Mouse (Mus musculus) ovary, postnatal 36 days (tissue): ENCODE data around the gene Sik1.
A peak's percentile ranks its signal among the peaks of the same experiment; 100 is the strongest.

Experiments used
- DNase-seq: peaks from one replicate; pipeline ENCODE4 v3.0.0; 2022; ENCODE audit warnings: low spot score, mixed read lengths

Sik1 gene

GRCm38 (mm10) chr17:31831866-31832576 lies 23.6 kb downstream of the Sik1 start:
- no peak for DNase-seq

DNA sequence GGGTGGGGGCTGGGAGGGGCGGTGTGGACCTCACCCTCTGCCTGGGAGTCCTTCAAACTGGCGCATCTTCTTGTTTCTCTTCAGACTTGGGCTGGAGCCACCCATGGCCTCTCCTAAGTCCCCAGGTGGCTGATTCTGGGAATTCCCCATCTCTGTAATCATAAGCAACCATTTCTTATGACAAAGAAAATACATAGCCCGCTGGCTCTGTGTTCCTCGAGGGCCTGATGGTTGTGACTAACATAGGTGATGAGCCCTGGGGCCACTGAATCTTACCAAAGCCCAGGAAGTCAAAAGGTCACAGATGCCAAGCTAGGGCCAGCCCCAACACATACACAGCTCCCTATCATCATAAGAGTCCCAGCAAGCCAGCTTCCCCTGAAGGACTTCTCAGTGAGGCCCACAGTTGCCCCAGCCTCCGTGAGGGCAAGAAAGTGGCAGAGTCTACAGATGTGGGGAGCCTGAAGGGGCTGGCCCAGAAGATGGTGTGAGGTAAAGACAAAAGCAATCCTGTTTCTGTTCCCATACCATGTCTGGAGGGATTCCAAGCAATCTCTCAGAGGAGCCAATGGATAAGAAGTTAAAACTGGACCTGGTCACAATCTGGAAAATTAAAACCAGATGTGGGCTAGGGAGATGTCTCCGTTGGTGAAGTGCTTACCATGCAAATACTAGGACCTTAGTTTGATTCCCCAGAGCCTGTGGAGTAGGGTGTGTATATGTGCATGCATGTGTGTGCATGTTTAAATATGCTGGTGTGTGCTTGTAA lies 24.3 kb downstream of the Sik1 start:
- DNase-seq: no peak

DNA sequence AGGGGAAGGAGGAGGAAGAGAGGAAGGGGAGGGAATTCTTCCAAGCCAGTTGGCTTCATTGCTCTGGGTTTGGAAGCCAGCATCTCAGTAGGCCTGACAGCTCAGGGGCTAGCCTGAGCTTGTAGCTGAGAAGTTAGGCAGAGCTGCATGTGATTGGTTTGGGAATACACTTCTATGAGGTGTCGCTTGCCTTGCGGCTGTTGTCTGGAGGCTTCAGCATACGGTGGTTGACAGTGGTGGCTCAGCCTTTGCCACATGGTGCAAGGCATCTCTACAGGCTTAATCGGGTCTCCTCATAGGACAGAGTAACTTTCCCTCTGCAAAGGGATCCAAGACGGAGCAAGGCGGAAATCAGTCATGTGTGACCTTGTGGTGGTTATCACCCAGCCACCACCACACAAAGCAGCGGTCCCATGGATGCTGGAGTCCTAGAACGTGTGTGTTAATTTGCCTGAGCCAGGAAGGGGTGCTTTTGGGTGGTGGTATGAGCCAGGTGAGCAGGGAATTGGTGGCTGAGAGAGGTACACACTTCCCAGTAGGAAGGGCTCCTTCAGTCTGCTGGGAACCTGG lies 25.0 kb downstream of the Sik1 start:
- DNase-seq: no peak

GRCm38 (mm10) chr17:31828916-31829315 lies 26.7 kb downstream of the Sik1 start:
- no peak for DNase-seq

- no peak for DNase-seq
Observed at GRCm38 (mm10) chr17:31828118-31828517, 27.5 kb downstream of the Sik1 start.

GRCm38 (mm10) chr17:31827206-31827605 lies 28.4 kb downstream of the Sik1 start:
- peak; percentile 76 for DNase-seq

DNA sequence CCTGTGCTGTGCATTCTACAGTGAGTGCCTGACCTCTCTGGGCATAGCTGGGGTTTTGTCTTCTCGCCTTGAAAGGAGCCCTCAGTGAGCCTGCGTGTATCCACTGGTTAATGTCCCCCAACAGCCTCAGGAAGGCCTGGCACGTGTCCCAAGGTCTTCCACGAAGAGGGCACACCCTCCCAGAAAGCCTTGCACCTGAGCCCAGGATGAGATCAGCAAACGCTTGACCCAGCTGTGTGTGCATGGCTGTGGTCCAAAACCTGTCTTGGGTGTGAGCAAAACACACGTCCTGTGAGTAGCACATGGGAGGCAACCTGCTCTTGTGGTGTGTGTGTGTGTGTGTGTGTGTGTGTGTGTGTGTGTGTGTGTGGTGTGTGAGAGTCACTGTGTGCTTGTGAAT lies 28.9 kb downstream of the Sik1 start:
- peak; percentile 64 for DNase-seq

- DNase-seq: no peak
Observed at GRCm38 (mm10) chr17:31825678-31826077, 29.9 kb downstream of the Sik1 start.

GRCm38 (mm10) chr17:31824812-31825211 lies 30.8 kb downstream of the Sik1 start:
- DNase-seq: no peak

GRCm38 (mm10) chr17:31821136-31821933 lies 34.3 kb downstream of the Sik1 start:
- DNase-seq: no peak

DNA sequence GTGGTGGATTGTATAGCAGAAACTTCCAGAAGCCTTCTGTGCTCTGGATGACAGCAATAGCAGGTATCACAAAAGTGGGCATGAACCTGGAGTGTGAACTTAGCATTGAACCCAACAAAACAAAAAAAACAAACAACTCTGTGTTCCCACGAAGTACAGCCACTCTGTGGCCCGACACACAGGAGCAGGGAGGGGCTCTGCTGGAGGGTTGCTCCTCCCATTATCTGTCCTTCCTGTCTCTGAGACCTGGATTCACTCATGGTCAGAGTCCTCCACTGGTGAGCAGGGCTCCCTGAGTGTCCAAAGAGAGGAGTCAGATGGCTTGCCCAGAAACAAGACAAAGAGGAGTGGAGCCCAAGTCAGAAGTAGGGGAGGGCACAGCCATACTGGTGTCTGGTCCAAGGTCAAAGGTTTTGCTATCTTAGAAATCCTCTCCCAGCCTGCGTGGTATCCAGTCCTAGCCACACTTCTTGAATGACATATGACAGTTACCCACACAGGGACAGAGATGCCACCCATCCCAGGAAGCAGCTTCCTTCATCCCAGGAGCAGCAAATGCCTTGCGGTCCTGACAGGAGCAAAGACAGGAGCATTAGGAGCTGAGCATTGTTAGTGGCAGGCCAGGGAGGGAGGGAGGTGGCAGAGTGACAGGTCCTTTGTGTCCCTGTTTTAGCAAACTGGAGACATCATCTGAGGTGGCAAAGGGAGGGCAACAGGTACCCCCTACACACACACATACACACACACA lies 35.3 kb downstream of the Sik1 start:
- no peak for DNase-seq

GRCm38 (mm10) chr17:31819372-31819771 lies 36.2 kb downstream of the Sik1 start:
- DNase-seq: no peak

- no peak for DNase-seq
Observed at GRCm38 (mm10) chr17:31817815-31818214, 37.8 kb downstream of the Sik1 start.

- DNase-seq: no peak
Observed at GRCm38 (mm10) chr17:31817203-31817602, 38.4 kb downstream of the Sik1 start.

DNA sequence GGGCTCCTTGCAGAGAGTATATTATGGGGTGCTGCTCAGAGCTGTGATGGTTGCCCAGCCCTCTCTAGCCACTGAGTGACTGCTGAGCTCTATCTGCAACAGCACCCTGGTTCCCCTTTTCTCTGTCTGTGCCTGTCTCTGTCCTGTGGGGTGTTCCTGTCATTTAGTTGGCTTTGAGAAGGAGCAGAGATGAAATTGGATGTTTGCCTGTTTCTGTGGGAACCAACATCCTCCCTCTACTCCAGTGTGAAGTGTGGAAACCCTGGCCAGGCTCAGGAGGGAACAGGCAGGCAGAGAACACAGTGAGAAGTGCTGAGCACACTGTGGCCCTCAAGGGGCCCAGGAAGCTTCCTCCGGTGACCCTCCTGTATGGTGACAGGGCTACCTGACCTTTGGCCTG lies 40.8 kb downstream of the Sik1 start:
- no peak for DNase-seq

- no peak for DNase-seq
Observed at GRCm38 (mm10) chr17:31813938-31814622, 41.5 kb downstream of the Sik1 start.

GRCm38 (mm10) chr17:31811333-31811732 lies 44.3 kb downstream of the Sik1 start:
- DNase-seq: no peak

GRCm38 (mm10) chr17:31809894-31810293 lies 45.7 kb downstream of the Sik1 start:
- no peak for DNase-seq

DNA sequence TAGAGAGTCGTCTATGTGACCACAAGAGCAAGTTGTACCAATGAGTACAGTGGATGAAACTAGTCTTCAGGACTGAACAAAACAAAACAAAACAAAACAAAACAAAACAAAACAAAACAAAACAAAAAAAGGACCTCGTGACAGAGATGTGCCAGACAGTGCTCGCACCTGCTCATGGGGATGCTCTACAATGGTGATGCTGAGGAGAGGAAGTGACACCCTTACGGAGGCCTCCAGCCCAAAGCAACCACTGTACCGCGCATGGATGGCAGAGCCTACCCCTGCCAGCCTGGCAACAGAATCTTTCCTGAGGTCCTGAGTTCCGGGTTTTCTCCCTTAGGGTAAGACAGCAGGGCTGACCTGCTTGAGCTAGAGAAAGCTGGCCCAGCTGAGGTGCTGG lies 46.5 kb downstream of the Sik1 start:
- DNase-seq: no peak

DNA sequence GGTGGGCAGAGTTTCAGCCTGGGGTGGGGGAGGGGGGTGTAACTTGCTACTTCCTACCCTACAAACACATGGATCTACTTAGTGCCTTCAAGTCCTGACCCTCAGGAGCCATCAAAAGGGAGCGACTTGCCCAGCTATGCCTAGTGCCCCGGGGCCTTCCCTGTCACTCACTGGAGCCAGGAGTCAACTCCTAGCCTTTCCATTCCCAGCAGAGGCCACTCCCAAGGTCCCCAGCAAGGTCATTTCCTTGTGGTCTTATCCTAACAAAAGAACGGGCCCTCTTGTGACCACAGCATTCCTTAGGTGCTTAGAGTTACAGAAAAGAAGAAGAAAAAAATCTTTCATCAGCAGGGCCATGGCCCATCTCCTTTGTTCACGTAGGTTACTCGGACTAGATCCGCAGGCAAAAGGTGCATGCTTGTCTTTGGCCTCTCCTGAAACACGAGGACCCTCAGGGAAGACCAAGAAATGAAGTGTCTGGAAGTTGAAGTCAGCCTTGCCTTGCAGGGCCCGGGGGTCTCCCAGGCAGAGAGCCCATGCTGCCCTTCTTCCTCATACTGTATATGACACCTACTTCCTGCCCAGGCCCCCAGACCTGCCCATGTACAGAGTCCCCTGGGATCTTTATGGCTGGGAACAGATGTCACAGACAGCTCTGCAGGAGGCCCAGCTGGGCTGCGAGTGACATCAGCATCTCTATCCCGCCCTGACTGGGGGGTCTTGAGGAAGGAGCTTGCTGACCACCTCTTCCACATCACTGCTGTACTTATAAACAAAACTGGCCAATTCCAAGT lies 47.3 kb downstream of the Sik1 start:
- no peak for DNase-seq
